Mouse (Mus musculus) G1E (cell line): ENCODE data around the gene Sae1.
"Not testable (repeated sequence)": the region's sequence is repeated elsewhere in the genome, so short reads cannot be mapped to it uniquely, and the experiment has no call there.

Experiments used
- CTCF ChIP-seq: IDR thresholded peaks from 2 replicates; pipeline ENCODE4 v1.5.1; 2012; ENCODE audit warnings: low read depth, low read length, inconsistent platforms, mixed read lengths
- GATA1 ChIP-seq: IDR thresholded peaks from 2 replicates; pipeline ENCODE4 v1.6.1; 2012; ENCODE audit warnings: borderline replicate concordance, low read length, inconsistent platforms, mixed read lengths
- GATA2 ChIP-seq: IDR thresholded peaks from 2 replicates; pipeline ENCODE4 v1.6.1; 2012; ENCODE audit warnings: low read depth, low read length, inconsistent platforms, borderline replicate concordance
- TAL1 ChIP-seq: conservative IDR thresholded peaks from 2 replicates; pipeline ENCODE4 v1.6.1; 2012; ENCODE audit warnings: low read depth, low read length, inconsistent platforms, mixed read lengths

DNA sequence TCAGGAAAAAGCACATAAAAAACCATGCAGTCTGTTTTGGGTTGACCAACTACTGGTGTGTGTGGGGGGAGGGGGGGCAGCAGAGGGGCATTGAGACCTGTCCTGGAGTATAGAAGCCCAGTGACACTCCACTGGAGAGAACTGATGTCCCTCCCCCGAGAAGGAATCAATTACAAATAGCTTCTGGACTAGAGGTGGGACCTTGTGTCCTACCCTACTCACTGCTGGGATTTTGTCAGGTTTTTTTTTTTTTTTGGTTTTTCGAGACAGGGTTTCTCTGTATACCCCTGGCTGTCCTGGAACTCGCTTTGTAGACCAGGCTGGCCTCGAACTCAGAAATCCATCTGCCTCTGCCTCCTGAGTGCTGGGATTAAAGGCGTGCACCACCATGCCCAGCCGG lies 80.5 kb downstream of the Sae1 start:
- not testable (repeated sequence) for TF ChIP-seq CTCF, TAL1, GATA1, GATA2
